Mouse (Mus musculus): Measurements from ENCODE around the gene Gm525. TPM values are rescaled to one million over a fixed set of nuclear protein-coding genes. Genes with fewer than 3 reads are reported as not detected.

Gm525 gene
- polyA plus RNA-seq, 1 experiment from 2014 or later, result not detected

GRCm38 (mm10) chr11:89066126-89066525 lies 7.5 kb upstream of the Gm525 start:
- WGBS, result 84% methylated on average over 6 of the region's 6 CpGs
- no peak for ATAC-seq (ENCODE audit: low FRiP score, low read depth)

GRCm38 (mm10) chr11:89066750-89067149 lies 6.9 kb upstream of the Gm525 start, which contains the start of gene Dgke:
TSS of gene Dgke (minus strand) at chr11:89066850.
- H3K4me3 ChIP-seq, result no peak within 1 kb of the TSS
- no peak for ATAC-seq (ENCODE audit: low FRiP score, low read depth)
- H3K4me1 ChIP-seq (replicated peaks), result no peaks in the 10 kb centered on the region
- 89% methylated on average over 1 of the region's 1 CpGs for WGBS
- H3K9me3 ChIP-seq, result no peaks in the 10 kb centered on the region
- H3K27ac ChIP-seq (replicated peaks), result no peak within 1 kb of the TSS
- no peaks in the 10 kb centered on the region for H3K36me3 ChIP-seq
- no peak within 1 kb of the TSS for H3K9ac ChIP-seq
- no peaks in the 10 kb centered on the region for H3K27me3 ChIP-seq
- no peak within 1 kb of the TSS for H3K4me2 ChIP-seq

More at GRCm38 (mm10) chr11:89066126-89066525, 7.5 kb upstream of the Gm525 start:
- Histone ChIP-seq H3K27me3 (no peaks in the 10 kb centered on the region), H3K4me3 (no peak overlapping the region), H3K27ac (replicated peaks) (no peak overlapping the region), H3K9ac (no peak overlapping the region), H3K36me3 (no peaks in the 10 kb centered on the region), H3K4me1 (replicated peaks) (no peaks in the 10 kb centered on the region), H3K9me3 (no peaks in the 10 kb centered on the region), H3K4me2 (no peak overlapping the region)

- 67% methylated on average over 6 of the region's 6 CpGs for WGBS
- Histone ChIP-seq H3K9me3 (no peaks in the 10 kb centered on the region), H3K4me3 (no peak overlapping the region), H3K36me3 (no peaks in the 10 kb centered on the region), H3K27me3 (no peaks in the 10 kb centered on the region), H3K4me2 (no peak overlapping the region), H3K9ac (no peak overlapping the region), H3K27ac (replicated peaks) (no peak overlapping the region), H3K4me1 (replicated peaks) (no peaks in the 10 kb centered on the region)
- no peak for ATAC-seq (ENCODE audit: low FRiP score, low read depth)
These were observed 6.3 kb upstream of the Gm525 start for GRCm38 (mm10) chr11:89067301-89067822.

- no peaks in the 10 kb centered on the region for H3K4me1 ChIP-seq (replicated peaks)
- ATAC-seq (ENCODE audit: low FRiP score, low read depth), result no peak
- H3K27ac ChIP-seq (replicated peaks), result no peak overlapping the region
- no peak overlapping the region for H3K9ac ChIP-seq
- H3K9me3 ChIP-seq, result no peaks in the 10 kb centered on the region
- 66% methylated on average over 11 of the region's 11 CpGs for WGBS
- no peak overlapping the region for H3K4me2 ChIP-seq
- no peaks in the 10 kb centered on the region for H3K27me3 ChIP-seq
- H3K4me3 ChIP-seq, result no peak overlapping the region
- no peaks in the 10 kb centered on the region for H3K36me3 ChIP-seq
These were observed 5.7 kb upstream of the Gm525 start for GRCm38 (mm10) chr11:89067871-89068490.

DNA sequence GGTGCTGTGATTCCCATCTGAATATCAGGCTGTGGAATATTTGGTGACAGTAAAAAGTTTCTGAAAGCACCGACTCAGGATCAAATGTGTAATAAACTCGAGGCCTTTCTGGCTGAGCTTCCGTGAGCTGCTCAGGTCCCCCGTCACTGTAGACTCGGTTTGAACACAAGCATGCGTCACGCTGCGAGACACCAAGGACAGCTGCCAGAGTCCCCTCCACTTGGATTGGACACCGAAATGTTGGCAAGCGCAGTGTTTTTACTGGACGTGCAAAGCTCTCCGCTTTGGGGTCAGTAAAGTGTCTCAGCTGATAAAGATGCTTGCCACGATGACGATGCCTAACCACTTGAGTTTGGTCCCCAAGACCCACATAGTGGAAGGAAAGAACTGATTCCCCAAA lies 5.0 kb upstream of the Gm525 start:
- H3K36me3 ChIP-seq, result no peaks in the 10 kb centered on the region
- H3K4me2 ChIP-seq, result no peak overlapping the region
- H3K27ac ChIP-seq (replicated peaks), result no peak overlapping the region
- H3K9ac ChIP-seq, result no peak overlapping the region
- no peaks in the 10 kb centered on the region for H3K27me3 ChIP-seq
- 97% methylated on average over 14 of the region's 14 CpGs for WGBS
- no peak for ATAC-seq (ENCODE audit: low FRiP score, low read depth)
- H3K4me3 ChIP-seq, result no peak overlapping the region
- H3K4me1 ChIP-seq (replicated peaks), result no peaks in the 10 kb centered on the region
- no peaks in the 10 kb centered on the region for H3K9me3 ChIP-seq

DNA sequence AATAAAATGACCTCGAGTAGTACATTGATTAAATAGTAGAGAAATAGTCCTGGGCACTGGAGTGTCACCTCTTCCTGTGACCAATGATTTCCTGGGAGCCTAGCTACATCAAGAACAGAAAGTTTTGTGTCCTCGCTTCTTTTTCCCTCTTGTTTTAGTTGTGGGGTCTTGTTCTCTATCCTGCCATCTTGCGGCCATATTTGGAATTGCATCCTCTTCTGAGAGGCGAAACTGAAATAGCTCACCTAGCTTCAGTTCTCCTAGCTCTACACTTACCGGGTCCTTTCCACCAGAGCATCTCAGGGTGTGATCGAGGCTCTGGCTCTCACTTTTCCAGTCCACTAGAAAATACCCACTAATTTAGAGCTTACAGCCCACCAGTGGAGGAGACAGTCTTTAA lies 4.3 kb upstream of the Gm525 start:
- WGBS, result 26% methylated on average over 6 of the region's 6 CpGs

DNA sequence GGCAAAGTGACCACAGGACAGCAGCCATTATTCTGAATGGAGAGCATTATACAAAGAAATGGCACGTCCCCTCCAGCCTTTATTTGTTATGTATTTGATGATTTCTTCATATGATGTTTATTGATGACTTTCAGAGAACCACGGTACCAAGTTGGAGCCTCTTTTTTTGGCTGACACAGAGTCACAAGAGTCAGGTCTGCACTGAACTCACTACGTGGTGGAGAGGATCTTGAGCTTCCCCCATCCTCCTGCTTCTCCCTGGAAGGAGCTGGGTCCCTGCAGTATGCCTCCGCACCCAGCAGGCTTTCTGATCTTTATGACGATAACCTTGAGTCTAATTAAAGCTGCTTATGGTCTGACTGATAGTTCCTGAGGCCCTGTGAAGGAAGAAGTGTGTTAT lies 2.1 kb upstream of the Gm525 start:
- 70% methylated on average over 5 of the region's 5 CpGs for WGBS
- Histone ChIP-seq H3K4me1 (replicated peaks) (no peaks in the 10 kb centered on the region), H3K27me3 (no peaks in the 10 kb centered on the region), H3K36me3 (no peaks in the 10 kb centered on the region), H3K4me3 (no peak overlapping the region), H3K9ac (no peak overlapping the region), H3K4me2 (no peak overlapping the region), H3K27ac (replicated peaks) (no peak overlapping the region), H3K9me3 (no peaks in the 10 kb centered on the region)
- ATAC-seq (ENCODE audit: low FRiP score, low read depth), result no peak

More for the DNA sequence above, 4.3 kb upstream of the Gm525 start:
- H3K4me2 ChIP-seq, result no peak overlapping the region
- no peak overlapping the region for H3K4me3 ChIP-seq
- no peak overlapping the region for H3K9ac ChIP-seq
- H3K27ac ChIP-seq (replicated peaks), result no peak overlapping the region
- H3K9me3 ChIP-seq, result no peaks in the 10 kb centered on the region
- H3K4me1 ChIP-seq (replicated peaks), result no peaks in the 10 kb centered on the region
- no peak for ATAC-seq (ENCODE audit: low FRiP score, low read depth)
- H3K27me3 ChIP-seq, result no peaks in the 10 kb centered on the region
- no peaks in the 10 kb centered on the region for H3K36me3 ChIP-seq

DNA sequence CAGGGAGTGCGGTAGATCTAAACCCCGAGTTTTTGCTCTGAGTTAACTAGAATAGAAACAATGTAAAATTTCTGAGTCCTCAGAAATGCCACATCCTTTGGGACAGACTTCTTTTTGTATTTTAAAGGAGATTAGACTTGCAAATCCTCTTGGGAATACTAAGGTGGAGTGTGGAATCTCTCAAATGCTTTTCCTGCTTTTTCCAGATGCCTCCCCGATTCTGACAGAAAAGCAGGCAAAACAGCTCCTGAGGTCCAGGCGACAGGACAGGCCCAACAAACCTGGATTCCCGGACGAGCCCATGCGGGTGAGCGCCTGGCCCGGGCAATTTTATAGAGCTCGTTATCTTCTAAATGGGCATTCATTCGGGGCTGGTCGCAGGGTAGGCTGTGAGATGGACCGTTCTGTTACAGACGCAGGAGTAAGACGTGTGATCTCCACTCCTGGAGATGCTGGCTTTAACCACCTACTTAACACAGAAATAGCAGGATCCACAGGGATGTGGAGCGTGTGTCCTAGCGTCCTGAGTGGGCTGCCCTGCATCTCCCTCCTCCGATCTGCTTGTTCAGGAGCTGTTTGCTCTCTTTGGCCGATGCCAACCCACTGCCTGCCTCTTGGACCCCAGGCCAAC lies 1.3 kb downstream of the Gm525 start:
- Histone ChIP-seq H3K4me3 (no peak overlapping the region), H3K4me1 (replicated peaks) (no peaks in the 10 kb centered on the region), H3K9ac (no peak overlapping the region), H3K36me3 (no peaks in the 10 kb centered on the region), H3K9me3 (no peaks in the 10 kb centered on the region), H3K4me2 (no peak overlapping the region), H3K27me3 (no peaks in the 10 kb centered on the region), H3K27ac (replicated peaks) (no peak overlapping the region)
- no peak for ATAC-seq (ENCODE audit: low FRiP score, low read depth)
- WGBS, result 63% methylated on average over 19 of the region's 19 CpGs

- H3K4me2 ChIP-seq, result no peak overlapping the region
- 80% methylated on average over 4 of the region's 4 CpGs for WGBS
- no peaks in the 10 kb centered on the region for H3K9me3 ChIP-seq
- H3K9ac ChIP-seq, result no peak overlapping the region
- no peaks in the 10 kb centered on the region for H3K4me1 ChIP-seq (replicated peaks)
- H3K27ac ChIP-seq (replicated peaks), result no peak overlapping the region
- no peak for ATAC-seq (ENCODE audit: low FRiP score, low read depth)
- no peaks in the 10 kb centered on the region for H3K27me3 ChIP-seq
- no peak overlapping the region for H3K4me3 ChIP-seq
- no peaks in the 10 kb centered on the region for H3K36me3 ChIP-seq
These were observed 2.8 kb downstream of the Gm525 start for GRCm38 (mm10) chr11:89076370-89076821.

- Histone ChIP-seq H3K4me1 (replicated peaks) (no peaks in the 10 kb centered on the region), H3K9me3 (no peaks in the 10 kb centered on the region), H3K27ac (replicated peaks) (no peak overlapping the region), H3K4me3 (no peak overlapping the region), H3K4me2 (no peak overlapping the region), H3K36me3 (no peaks in the 10 kb centered on the region), H3K27me3 (no peaks in the 10 kb centered on the region), H3K9ac (no peak overlapping the region)
- 91% methylated on average over 8 of the region's 8 CpGs for WGBS
- ATAC-seq (ENCODE audit: low FRiP score, low read depth), result no peak
These were observed 4.0 kb downstream of the Gm525 start for GRCm38 (mm10) chr11:89077601-89078000.

- WGBS, result 93% methylated on average over 3 of the region's 3 CpGs
- Histone ChIP-seq H3K27me3 (no peaks in the 10 kb centered on the region), H3K4me3 (no peak overlapping the region), H3K36me3 (no peaks in the 10 kb centered on the region), H3K4me1 (replicated peaks) (no peaks in the 10 kb centered on the region), H3K9me3 (no peaks in the 10 kb centered on the region), H3K9ac (no peak overlapping the region), H3K27ac (replicated peaks) (no peak overlapping the region), H3K4me2 (no peak overlapping the region)
- ATAC-seq (ENCODE audit: low FRiP score, low read depth), result no peak
These were observed 4.7 kb downstream of the Gm525 start for GRCm38 (mm10) chr11:89078305-89078704.

DNA sequence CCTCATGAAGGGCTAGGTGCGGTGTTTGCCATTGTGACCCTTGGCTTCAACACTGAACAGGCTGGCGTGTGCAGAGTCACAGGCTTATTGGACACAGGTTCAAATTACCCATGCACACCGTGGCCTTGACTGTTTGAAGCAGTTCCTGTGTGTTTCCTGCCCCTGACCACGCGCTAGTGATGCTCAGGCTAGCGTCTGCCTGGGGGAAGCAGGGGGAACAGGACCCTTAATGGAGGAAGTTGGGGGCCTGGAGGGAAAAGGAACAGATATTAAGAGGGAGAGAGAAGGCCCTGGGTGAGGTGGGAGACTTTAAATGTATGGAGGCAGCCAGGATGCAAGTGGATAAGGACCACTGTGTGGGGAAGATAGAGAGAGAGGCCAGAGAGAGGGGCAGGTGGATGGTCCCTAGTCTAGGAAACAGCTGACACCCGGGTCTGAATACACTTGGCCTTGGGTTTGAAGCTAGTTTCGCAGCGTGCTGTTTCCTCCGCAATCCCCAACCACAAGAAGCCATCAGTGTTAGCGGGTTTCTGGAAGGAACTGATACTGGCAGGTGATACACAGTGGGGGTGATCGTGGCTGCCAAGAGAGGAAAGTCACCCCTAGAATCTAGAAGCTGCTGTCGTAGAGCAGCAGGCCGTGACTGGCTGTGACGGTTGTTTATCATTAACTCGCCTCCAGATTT lies 5.5 kb downstream of the Gm525 start:
- no peaks in the 10 kb centered on the region for H3K27me3 ChIP-seq
- no peak overlapping the region for H3K4me3 ChIP-seq
- no peak overlapping the region for H3K27ac ChIP-seq (replicated peaks)
- WGBS, result 80% methylated on average over 16 of the region's 16 CpGs
- no peak overlapping the region for H3K9ac ChIP-seq
- H3K9me3 ChIP-seq, result no peaks in the 10 kb centered on the region
- H3K4me2 ChIP-seq, result no peak overlapping the region
- H3K36me3 ChIP-seq, result no peaks in the 10 kb centered on the region
- no peak for ATAC-seq (ENCODE audit: low FRiP score, low read depth)
- no peaks in the 10 kb centered on the region for H3K4me1 ChIP-seq (replicated peaks)

Data from hindbrain, embryonic 15.5 days (tissue).